Mouse (Mus musculus) gastrocnemius, adult 8-10 months (tissue): ENCODE results near the gene Tfec. TPM values are rescaled to one million over a fixed set of nuclear protein-coding genes. Genes with fewer than 3 reads are reported as not detected.

Experiments
- DNase-seq, 2 experiments: peaks; one replicate each; pipeline ENCODE4 v3.0.0; 2022; ENCODE audit warnings: low spot score in 2 of 2
- total RNA-seq, 4 experiments: library from RNA; stranded (reverse); gene quantifications; 2 replicates each; pipeline ENCODE4 v1.2.4; 2022

The Tfec gene
- under 1 TPM in 1 of 4 experiments, not detected in 3; 0.16 TPM for total RNA-seq

GRCm38 (mm10) chr6:16898251-16898862, at the start of gene Tfec:
Gene Tfec, minus strand, starts transcription at chr6:16898441.
- DNase-seq = no peak

- no peak for DNase-seq
These were observed 49.6 kb upstream of the Tfec start for GRCm38 (mm10) chr6:16947837-16948236.

DNA sequence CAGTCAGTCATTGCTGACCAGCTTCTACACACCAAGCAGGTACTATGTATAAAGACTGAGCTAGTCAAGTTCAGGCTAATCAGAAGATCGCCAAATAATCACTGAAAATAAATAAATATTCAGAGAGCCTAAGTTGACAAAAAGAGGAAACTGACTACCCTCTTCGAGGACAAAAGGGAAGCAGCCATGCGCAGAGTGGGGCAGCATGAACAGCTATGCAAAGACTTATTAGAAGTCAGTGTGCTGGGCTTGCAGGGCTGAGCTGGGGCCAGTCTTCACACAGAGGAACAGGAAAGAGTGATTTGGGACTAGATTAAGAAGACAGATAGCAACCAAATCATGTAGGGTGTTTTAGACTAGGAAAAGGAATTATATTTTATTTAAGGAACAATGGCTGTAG, 45.3 kb upstream of the Tfec start:
- no peak for DNase-seq

DNA sequence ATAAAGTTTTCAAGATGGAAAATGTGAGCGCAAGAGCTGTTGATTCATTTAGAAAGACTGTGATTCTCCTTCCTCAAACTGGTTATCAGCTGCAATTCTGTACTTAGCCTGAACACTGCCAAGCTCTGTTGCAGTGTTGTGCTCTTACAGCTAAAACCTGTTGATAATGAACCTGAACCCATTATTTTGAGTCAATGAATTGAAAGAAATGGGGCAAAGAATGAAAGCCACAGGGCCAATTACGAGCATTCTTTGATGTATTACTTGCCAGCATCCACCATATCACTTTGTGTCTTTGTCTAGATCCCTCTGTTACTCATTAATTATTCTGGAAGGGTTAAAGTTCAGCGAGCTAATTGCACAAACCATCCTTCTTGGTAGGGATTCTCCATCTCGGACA, 44.2 kb upstream of the Tfec start:
- no peak for DNase-seq

GRCm38 (mm10) chr6:16931059-16931458, 32.8 kb upstream of the Tfec start:
- no peak for DNase-seq

DNA sequence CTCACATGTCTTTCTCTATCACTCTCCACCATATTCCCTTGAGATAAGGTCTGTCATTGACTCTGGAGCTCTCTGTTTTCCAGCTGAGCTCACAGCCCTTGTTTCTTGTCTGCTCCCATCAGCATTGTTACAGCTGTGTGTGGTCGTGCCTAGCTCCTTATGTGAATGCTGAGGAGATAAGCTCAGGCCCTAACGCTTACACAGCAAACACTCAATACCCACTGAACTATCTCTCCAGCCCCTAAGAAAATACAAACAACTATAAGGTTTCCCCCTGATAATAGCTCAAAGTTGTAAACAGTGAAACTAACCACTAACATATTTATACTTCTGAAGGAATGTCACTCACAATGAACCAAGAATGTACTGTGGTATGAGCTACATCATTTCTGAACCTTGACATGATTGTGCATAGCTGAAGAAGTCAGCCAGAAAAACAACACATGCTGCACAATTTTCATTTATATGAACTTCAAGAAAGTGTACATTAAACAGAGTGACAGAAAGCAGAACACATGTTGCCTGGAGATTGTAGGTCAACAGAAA, 21.9 kb upstream of the Tfec start:
- no peak for DNase-seq

- DNase-seq = no peak
These were observed 6.4 kb downstream of the Tfec start for GRCm38 (mm10) chr6:16891819-16892218.

GRCm38 (mm10) chr6:16883537-16884307, 14.5 kb downstream of the Tfec start:
- no peak for DNase-seq

GRCm38 (mm10) chr6:16874021-16874542, 24.2 kb downstream of the Tfec start:
- DNase-seq = no peak

GRCm38 (mm10) chr6:16870067-16870466, 28.2 kb downstream of the Tfec start:
- no peak for DNase-seq

- DNase-seq = no peak
These were observed 29.9 kb downstream of the Tfec start for GRCm38 (mm10) chr6:16868314-16868713.

GRCm38 (mm10) chr6:16862753-16863508, 35.3 kb downstream of the Tfec start:
- no peak for DNase-seq

DNA sequence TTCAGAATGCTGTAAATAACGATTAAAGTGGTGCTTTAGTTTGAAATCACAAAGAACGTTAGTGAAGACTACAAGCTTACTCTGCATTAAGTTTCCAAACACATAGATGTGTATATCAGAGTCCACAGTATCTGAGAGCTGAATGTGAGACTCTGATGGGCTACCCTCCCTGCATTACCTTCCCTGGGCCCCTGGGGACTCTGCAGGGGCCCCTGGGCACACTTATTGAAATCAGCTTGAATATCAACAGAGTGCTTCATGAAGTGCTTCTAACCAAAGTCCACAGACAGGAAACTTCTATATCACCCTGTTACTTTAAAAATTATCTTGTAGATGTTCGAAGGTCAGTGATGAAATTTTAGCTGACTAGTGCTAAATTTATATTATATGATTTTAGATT, 36.2 kb downstream of the Tfec start:
- no peak for DNase-seq

GRCm38 (mm10) chr6:16855879-16856545, 42.2 kb downstream of the Tfec start:
- DNase-seq = no peak

GRCm38 (mm10) chr6:16854977-16855376, 43.3 kb downstream of the Tfec start:
- no peak for DNase-seq

DNA sequence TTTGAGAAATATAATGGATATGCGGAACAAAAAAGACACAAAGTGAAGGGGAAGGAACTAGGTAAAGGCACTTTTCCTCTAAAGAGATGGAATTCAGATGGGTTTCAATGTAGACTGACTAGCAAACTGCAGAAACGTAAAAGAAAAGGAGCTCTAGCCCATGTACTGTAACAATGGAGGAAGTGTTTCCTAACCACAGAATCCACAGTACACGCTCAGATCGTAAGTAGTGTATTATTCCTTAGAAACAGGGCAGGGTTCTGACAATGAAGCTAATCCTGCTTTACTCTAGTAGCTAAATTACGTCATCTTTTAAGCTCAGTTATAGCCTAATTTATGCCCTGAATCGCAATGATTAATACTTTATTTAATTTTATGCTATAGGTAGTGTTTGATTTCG, 51.7 kb downstream of the Tfec start:
- no peak for DNase-seq

- DNase-seq = no peak
These were observed 62.6 kb downstream of the Tfec start for GRCm38 (mm10) chr6:16835631-16836030.

DNA sequence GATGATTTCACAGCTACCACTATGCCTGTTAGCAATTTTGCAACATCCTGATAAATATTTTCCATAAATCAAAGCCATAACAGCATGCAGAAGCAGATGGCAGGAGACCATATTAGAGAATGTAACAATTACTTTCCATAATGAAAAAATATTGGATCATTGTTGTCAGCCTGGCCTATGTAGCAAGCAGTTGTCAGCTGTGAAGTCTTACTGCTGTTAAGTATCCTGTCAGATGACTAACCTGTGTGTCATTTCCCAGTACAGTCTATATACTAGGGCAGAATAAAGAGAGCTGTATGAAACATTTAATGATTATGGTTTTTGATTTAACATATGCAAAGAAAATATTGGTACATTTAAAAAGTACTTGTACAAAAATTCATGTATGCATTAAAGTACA, 69.9 kb downstream of the Tfec start:
- DNase-seq = no peak

- no peak for DNase-seq
These were observed 76.3 kb downstream of the Tfec start for GRCm38 (mm10) chr6:16821985-16822384.

GRCm38 (mm10) chr6:16806302-16806701, 91.9 kb downstream of the Tfec start:
- DNase-seq = no peak

DNA sequence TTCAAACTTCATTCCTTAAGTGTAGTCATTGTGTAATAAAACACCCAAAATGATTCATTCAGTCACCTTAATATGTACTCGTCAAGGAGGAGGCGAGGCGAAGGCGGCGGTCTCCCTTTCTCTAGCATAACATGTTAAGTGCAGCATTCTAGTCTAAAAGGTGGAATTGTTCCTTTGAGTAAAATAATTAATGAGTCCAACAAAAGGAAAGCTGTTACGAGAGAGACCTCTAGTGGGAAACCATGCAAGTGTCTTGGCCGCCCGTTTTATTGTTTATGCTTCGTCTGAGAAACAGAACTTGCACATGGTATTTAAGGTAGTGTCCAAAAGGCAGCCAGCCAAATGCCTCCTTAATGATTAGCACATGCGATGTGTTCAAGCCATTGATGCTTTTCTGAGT, 100.6 kb downstream of the Tfec start:
- DNase-seq = no peak
